25 mouse cellular contexts compared by ENCODE assay signal in genomic region chr11:116371894-116372450, GRCm38 (mm10). TPM values are rescaled to one million over a fixed set of nuclear protein-coding genes. Genes with fewer than 3 reads are reported as not detected.
DNase-seq lines count a peak whose midpoint lies in the region; ATAC-seq and TF ChIP-seq lines count a peak whose summit lies in the region.
"Had no signal": no experiment of that assay in that cellular context is flagged by ENCODE, and none has a peak within 500 bp of the region (broad histone marks: within the 10 kb centered on the region; RNA-seq: fewer than 3 reads in every experiment).

No protein-coding gene starts in this region.

- no peak overlapping the region for H3K9ac ChIP-seq in heart, embryonic 12.5 days
- no peak overlapping the region for H3K9ac ChIP-seq in liver, postnatal 0 days (replicated peaks)
- no peak overlapping the region; the same call in 1 of the 2 replicates for H3K9ac ChIP-seq in liver, embryonic 11.5 days (ENCODE audit: low read depth, low read length)
- H3K9ac ChIP-seq in embryonic facial prominence, embryonic 11.5 days (replicated peaks; ENCODE audit: low read length), result no peak overlapping the region
- no peak overlapping the region for H3K9ac ChIP-seq in forebrain, embryonic 13.5 days
- H3K9ac ChIP-seq: embryonic facial prominence, embryonic 12.5 days; hindbrain, embryonic 12.5 days; limb, embryonic 12.5 days; liver, embryonic 14.5 days; neural tube, embryonic 13.5 days had no signal

- no peak for DNase-seq in heart, postnatal 36 days
- peak; percentile 7 for DNase-seq in liver, postnatal 0 days
- DNase-seq in liver, embryonic 11.5 days (ENCODE audit: low spot score), result no peak
- DNase-seq in embryonic facial prominence, embryonic 11.5 days (ENCODE audit: low spot score), result peak; percentile 19
- no peak for DNase-seq in left cerebral cortex, adult 11 months (ENCODE audit: low spot score)
- no peak for DNase-seq in cerebellum, adult 2 months
- DNase-seq: adrenal gland, postnatal 14 days; cerebellum, postnatal 10 days; gastrocnemius, postnatal 36 days; heart, adult 2 months; kidney, adult 8-10 months; kidney, postnatal 10 days; retina, postnatal 1 day; right cerebral cortex, postnatal 25 days; thymus, adult 2 months had no signal

- no peak for TF ChIP-seq EP300 in liver, postnatal 0 days (IDR thresholded peaks at IDR 0.05; ENCODE audit: low read depth)

- H3K36me3 ChIP-seq in heart, embryonic 12.5 days, result no peaks in the 10 kb centered on the region
- no peaks in the 10 kb centered on the region for H3K36me3 ChIP-seq in liver, postnatal 0 days (replicated peaks; ENCODE audit: insufficient read depth, low read length)
- no peaks in the 10 kb centered on the region for H3K36me3 ChIP-seq in liver, embryonic 11.5 days (ENCODE audit: control insufficient read depth, insufficient read depth, low read length)
- no peaks in the 10 kb centered on the region for H3K36me3 ChIP-seq in embryonic facial prominence, embryonic 11.5 days (replicated peaks; ENCODE audit: control insufficient read depth, insufficient read depth, low read depth, low read length)
- H3K36me3 ChIP-seq in forebrain, embryonic 13.5 days (ENCODE audit: poor library complexity, severe bottlenecking), result no peaks in the 10 kb centered on the region
- H3K36me3 ChIP-seq: hindbrain, embryonic 12.5 days had no signal

- no peaks in the 10 kb centered on the region for H3K9me3 ChIP-seq in heart, embryonic 12.5 days (replicated peaks)
- no peaks in the 10 kb centered on the region for H3K9me3 ChIP-seq in liver, postnatal 0 days (ENCODE audit: low read length)
- no peaks in the 10 kb centered on the region for H3K9me3 ChIP-seq in liver, embryonic 11.5 days (ENCODE audit: control insufficient read depth, low read length)
- no peaks in the 10 kb centered on the region for H3K9me3 ChIP-seq in embryonic facial prominence, embryonic 11.5 days (replicated peaks; ENCODE audit: control insufficient read depth, low read length)
- H3K9me3 ChIP-seq in forebrain, embryonic 13.5 days (replicated peaks), result no peaks in the 10 kb centered on the region
- H3K9me3 ChIP-seq: embryonic facial prominence, embryonic 12.5 days; hindbrain, embryonic 12.5 days; limb, embryonic 12.5 days; neural tube, embryonic 13.5 days had no signal

- intact Hi-C loops in heart, postnatal 36 days (cut with DNase I), result no loop called here

- TF ChIP-seq CTCF in liver, postnatal 0 days (IDR thresholded peaks at IDR 0.05; ENCODE audit: low read depth), result no peak
- TF ChIP-seq CTCF in cerebellum, adult 2 months (IDR thresholded peaks at IDR 0.05; ENCODE audit: borderline replicate concordance, insufficient read depth, low read depth, low read length), result no peak

- ATAC-seq in heart, embryonic 12.5 days (ENCODE audit: insufficient number of reproducible peaks, low FRiP score), result no peak
- no peak for ATAC-seq in liver, postnatal 0 days
- ATAC-seq in liver, embryonic 11.5 days (replicated peaks; ENCODE audit: low FRiP score), result no peak
- ATAC-seq in embryonic facial prominence, embryonic 11.5 days (replicated peaks; ENCODE audit: insufficient number of reproducible peaks, low FRiP score, low TSS enrichment, low read depth), result no peak
- ATAC-seq in forebrain, embryonic 13.5 days, result no peak
- ATAC-seq: midbrain, embryonic 16.5 days had no signal

- H3K27me3 ChIP-seq in heart, embryonic 12.5 days (replicated peaks), result no peaks in the 10 kb centered on the region
- H3K27me3 ChIP-seq in liver, postnatal 0 days (ENCODE audit: insufficient read depth, low read length), result no peaks in the 10 kb centered on the region
- no peaks in the 10 kb centered on the region for H3K27me3 ChIP-seq in liver, embryonic 11.5 days (replicated peaks; ENCODE audit: control insufficient read depth, insufficient read depth, low read length)
- H3K27me3 ChIP-seq in embryonic facial prominence, embryonic 11.5 days (ENCODE audit: control insufficient read depth, insufficient read depth, low read length), result no peaks in the 10 kb centered on the region
- no peaks in the 10 kb centered on the region for H3K27me3 ChIP-seq in cerebellum, adult 2 months (ENCODE audit: control insufficient read depth, insufficient read depth, low read length)
- H3K27me3 ChIP-seq in forebrain, embryonic 13.5 days, result no peaks in the 10 kb centered on the region
- H3K27me3 ChIP-seq: embryonic facial prominence, embryonic 12.5 days; hindbrain, embryonic 12.5 days; limb, embryonic 12.5 days; neural tube, embryonic 13.5 days had no signal

- H3K27ac ChIP-seq in heart, embryonic 12.5 days (ENCODE audit: poor library complexity, severe bottlenecking), result 0 out of 2 replicates have a peak overlapping the region, but pooled peaks have one; percentile 1
- 0 out of 2 replicates have a peak overlapping the region, but pooled peaks have one; percentile 18 for H3K27ac ChIP-seq in liver, postnatal 0 days (ENCODE audit: low read depth)
- no peak overlapping the region for H3K27ac ChIP-seq in liver, embryonic 11.5 days (ENCODE audit: low read depth, low read length)
- no peak overlapping the region for H3K27ac ChIP-seq in embryonic facial prominence, embryonic 11.5 days (replicated peaks; ENCODE audit: low read depth, low read length)
- H3K27ac ChIP-seq in cerebellum, adult 2 months (ENCODE audit: insufficient read depth, low read length), result no peak overlapping the region
- H3K27ac ChIP-seq in forebrain, embryonic 13.5 days, result no peak overlapping the region
- H3K27ac ChIP-seq: embryonic facial prominence, embryonic 12.5 days; heart, adult 2 months; hindbrain, embryonic 12.5 days; limb, embryonic 12.5 days; liver, embryonic 14.5 days; macrophage; neural tube, embryonic 13.5 days had no signal

- 82% methylated on average over 4 of the region's 4 CpGs for WGBS in heart, embryonic 12.5 days
- WGBS in liver, postnatal 0 days (ENCODE audit: insufficient replicate concordance), result 62% methylated on average over 4 of the region's 4 CpGs
- 63% methylated on average over 4 of the region's 4 CpGs for WGBS in liver, embryonic 11.5 days
- 68% methylated on average over 4 of the region's 4 CpGs for WGBS in embryonic facial prominence, embryonic 11.5 days
- 95% methylated on average over 4 of the region's 4 CpGs for WGBS in cerebellum, adult 2 months
- WGBS in forebrain, embryonic 13.5 days, result 80% methylated on average over 4 of the region's 4 CpGs

- no peak overlapping the region for H3K4me3 ChIP-seq in heart, embryonic 12.5 days
- no peak overlapping the region for H3K4me3 ChIP-seq in liver, postnatal 0 days (ENCODE audit: low read depth, low read length)
- H3K4me3 ChIP-seq in liver, embryonic 11.5 days (ENCODE audit: low read depth, low read length), result no peak overlapping the region
- no peak overlapping the region for H3K4me3 ChIP-seq in embryonic facial prominence, embryonic 11.5 days (ENCODE audit: low read depth, low read length)
- H3K4me3 ChIP-seq in cerebellum, adult 2 months (replicated peaks; ENCODE audit: insufficient read depth, low read depth, low read length), result no peak overlapping the region
- no peak overlapping the region for H3K4me3 ChIP-seq in forebrain, embryonic 13.5 days
- H3K4me3 ChIP-seq: embryonic facial prominence, embryonic 12.5 days; heart, adult 2 months; hindbrain, embryonic 12.5 days; limb, embryonic 12.5 days; myocyte; neural tube, embryonic 13.5 days had no signal

- peaks cover 20% of the 10 kb centered on the region for H3K4me1 ChIP-seq in heart, embryonic 12.5 days (replicated peaks)
- H3K4me1 ChIP-seq in liver, postnatal 0 days (ENCODE audit: insufficient read depth), result peaks cover 11% of the 10 kb centered on the region
- peaks cover 25% of the 10 kb centered on the region for H3K4me1 ChIP-seq in liver, embryonic 11.5 days (replicated peaks; ENCODE audit: control insufficient read depth, insufficient read depth, low read length)
- peaks cover 2% of the 10 kb centered on the region for H3K4me1 ChIP-seq in embryonic facial prominence, embryonic 11.5 days (ENCODE audit: control insufficient read depth, insufficient read depth, low read length)
- no peaks in the 10 kb centered on the region for H3K4me1 ChIP-seq in cerebellum, adult 2 months (ENCODE audit: control insufficient read depth, insufficient read depth, low read length)
- H3K4me1 ChIP-seq in forebrain, embryonic 13.5 days, result no peaks in the 10 kb centered on the region
- H3K4me1 ChIP-seq: embryonic facial prominence, embryonic 12.5 days; hindbrain, embryonic 12.5 days; neural tube, embryonic 13.5 days had no signal

- TF ChIP-seq POLR2A in cerebellum, adult 2 months (IDR thresholded peaks at IDR 0.05; ENCODE audit: borderline replicate concordance, insufficient read depth, low read length), result no peak

- no peak overlapping the region for H3K4me2 ChIP-seq in heart, embryonic 12.5 days
- H3K4me2 ChIP-seq in liver, postnatal 0 days (ENCODE audit: low read depth, low read length), result no peak overlapping the region
- H3K4me2 ChIP-seq in liver, embryonic 11.5 days, result no peak overlapping the region
- no peak overlapping the region for H3K4me2 ChIP-seq in embryonic facial prominence, embryonic 11.5 days (ENCODE audit: low read depth, low read length)
- no peak overlapping the region for H3K4me2 ChIP-seq in forebrain, embryonic 13.5 days
- H3K4me2 ChIP-seq: embryonic facial prominence, embryonic 12.5 days; hindbrain, embryonic 12.5 days; limb, embryonic 12.5 days; neural tube, embryonic 13.5 days had no signal

RNA-seq across cellular contexts. Expression of gene Foxj1, which starts 36.8 kb away (rescaled TPM):
- polyA plus RNA-seq in heart, embryonic 12.5 days (2016; fragmentation: Nextera tagmentation; extraction: Ambion mirVana), result 0.15 and 0.40 TPM in 2 replicates
- not detected for total RNA-seq in heart, postnatal 36 days (2021)
- 0.07 and 0.14 TPM in 2 replicates for polyA plus RNA-seq in liver, postnatal 0 days (2015; fragmentation: Nextera tagmentation; extraction: Ambion mirVana)
- polyA plus RNA-seq in liver, embryonic 11.5 days (2014; fragmentation: Nextera tagmentation; extraction: Ambion mirVana), result 1.2 and 1.3 TPM in 2 replicates
- polyA plus RNA-seq in embryonic facial prominence, embryonic 11.5 days (2014; fragmentation: Nextera tagmentation; extraction: Ambion mirVana), result 0.43 and 0.79 TPM in 2 replicates
- 13.9 and 15.7 TPM in 2 replicates for polyA plus RNA-seq in cerebellum, adult 2 months (2012; rRNA removed)
- 8.1 and 10.6 TPM in 2 replicates for polyA plus RNA-seq in forebrain, embryonic 13.5 days (2015; fragmentation: Nextera tagmentation; extraction: Ambion mirVana)
- total RNA-seq: gastrocnemius, postnatal 36 days; heart, adult 2 months had no signal
- polyA plus RNA-seq: macrophage had no signal

RNA-seq across cellular contexts. Expression of gene Rnf157, which starts 40.9 kb away (rescaled TPM):
- polyA plus RNA-seq in heart, embryonic 12.5 days (2016; fragmentation: Nextera tagmentation; extraction: Ambion mirVana), result 11.0 and 12.3 TPM in 2 replicates
- 1 to 10 TPM; 5.8 to 6.1 TPM for total RNA-seq in heart, postnatal 36 days (2021)
- polyA plus RNA-seq in liver, postnatal 0 days (2015; fragmentation: Nextera tagmentation; extraction: Ambion mirVana), result 1.5 and 2.2 TPM in 2 replicates
- polyA plus RNA-seq in liver, embryonic 11.5 days (2014; fragmentation: Nextera tagmentation; extraction: Ambion mirVana), result 5.0 and 6.8 TPM in 2 replicates
- polyA plus RNA-seq in embryonic facial prominence, embryonic 11.5 days (2014; fragmentation: Nextera tagmentation; extraction: Ambion mirVana), result 15.8 and 15.9 TPM in 2 replicates
- polyA plus RNA-seq in cerebellum, adult 2 months (2012; rRNA removed), result 121 and 147 TPM in 2 replicates
- polyA plus RNA-seq in forebrain, embryonic 13.5 days (2015; fragmentation: Nextera tagmentation; extraction: Ambion mirVana), result 18.1 and 20.6 TPM in 2 replicates

Comparison
In these comparisons a context has a peak if more than half of its experiments do, and no peak if none do; other contexts are left out.
1. H3K27ac ChIP-seq: peak in heart, embryonic 12.5 days (single experiment) and liver, postnatal 0 days (single experiment); none in liver, embryonic 11.5 days (single experiment), embryonic facial prominence, embryonic 11.5 days (single experiment), cerebellum, adult 2 months (single experiment) and forebrain, embryonic 13.5 days (single experiment).
2. DNase-seq: peak in liver, postnatal 0 days (single experiment) and embryonic facial prominence, embryonic 11.5 days (single experiment); none in heart, postnatal 36 days (0 of 2), liver, embryonic 11.5 days (single experiment), left cerebral cortex, adult 11 months (single experiment) and cerebellum, adult 2 months (0 of 2).